In genomic region chr10:121829800-121830303, GRCm38 (mm10) we compare ENCODE assay signal across 14 mouse cellular contexts.
DNase-seq lines count a peak whose midpoint lies in the region; ATAC-seq and TF ChIP-seq lines count a peak whose summit lies in the region.
"Had no signal": no experiment of that assay in that cellular context is flagged by ENCODE, and none has a peak within 500 bp of the region (broad histone marks: within the 10 kb centered on the region; RNA-seq: fewer than 3 reads in every experiment).

No protein-coding gene starts in this region.

- peaks cover 7% of the 10 kb centered on the region; the same call in 1 of the 2 replicates for H3K36me3 ChIP-seq in heart, postnatal 0 days (replicated peaks; ENCODE audit: control insufficient read depth, insufficient read depth, low read length)
- H3K36me3 ChIP-seq in limb, embryonic 12.5 days = peaks cover 7% of the 10 kb centered on the region; the same call in 1 of the 2 replicates
- peaks cover 9% of the 10 kb centered on the region; the same call in 1 of the 2 replicates for H3K36me3 ChIP-seq in neural tube, embryonic 15.5 days
- H3K36me3 ChIP-seq: G1E had no signal

- no peak for TF ChIP-seq CTCF in heart, postnatal 0 days (IDR thresholded peaks at IDR 0.05; ENCODE audit: low read depth)

- 0 out of 2 replicates have a peak overlapping the region, but pooled peaks have one; percentile 16 for H3K4me2 ChIP-seq in heart, postnatal 0 days (ENCODE audit: low read depth, low read length)
- H3K4me2 ChIP-seq in limb, embryonic 12.5 days = no peak overlapping the region
- 0 out of 2 replicates have a peak overlapping the region, but pooled peaks have one; percentile 33 for H3K4me2 ChIP-seq in neural tube, embryonic 15.5 days
- H3K4me2 ChIP-seq: embryonic facial prominence, embryonic 13.5 days had no signal

- H3K4me1 ChIP-seq in heart, postnatal 0 days (ENCODE audit: control insufficient read depth, insufficient read depth) = no peaks in the 10 kb centered on the region
- H3K4me1 ChIP-seq in limb, embryonic 12.5 days (replicated peaks) = peaks cover 36% of the 10 kb centered on the region
- H3K4me1 ChIP-seq in neural tube, embryonic 15.5 days = peaks cover 21% of the 10 kb centered on the region

- no peak overlapping the region for H3K9ac ChIP-seq in heart, postnatal 0 days (replicated peaks; ENCODE audit: low read depth, low read length)
- H3K9ac ChIP-seq in limb, embryonic 12.5 days (replicated peaks) = no peak overlapping the region
- H3K9ac ChIP-seq in neural tube, embryonic 15.5 days (replicated peaks) = no peak overlapping the region
- H3K9ac ChIP-seq: embryonic facial prominence, embryonic 13.5 days had no signal

- WGBS in heart, postnatal 0 days = 76% methylated on average over 5 of the region's 5 CpGs
- WGBS in limb, embryonic 12.5 days = 86% methylated on average over 5 of the region's 5 CpGs
- 50% methylated on average over 5 of the region's 5 CpGs for WGBS in neural tube, embryonic 15.5 days

- no peaks in the 10 kb centered on the region for H3K27me3 ChIP-seq in heart, postnatal 0 days (ENCODE audit: control insufficient read depth, insufficient read depth, low read length)
- no peaks in the 10 kb centered on the region for H3K27me3 ChIP-seq in limb, embryonic 12.5 days
- no peaks in the 10 kb centered on the region for H3K27me3 ChIP-seq in neural tube, embryonic 15.5 days (replicated peaks)
- H3K27me3 ChIP-seq: embryonic facial prominence, embryonic 13.5 days had no signal

- no peak for DNase-seq in heart, postnatal 0 days (ENCODE audit: low spot score)
- DNase-seq in heart, postnatal 4 days = no peak
- no peak for DNase-seq in right cerebral cortex, postnatal 14 days
- no peak for DNase-seq in adrenal gland, postnatal 36 days
- DNase-seq: adrenal gland, postnatal 14 days; kidney, adult 18-20 months; layer of hippocampus, postnatal 36 days; lung, adult 18-20 months had no signal

- no peak for TF ChIP-seq EP300 in heart, postnatal 0 days (IDR thresholded peaks at IDR 0.05; ENCODE audit: low read depth)

- ATAC-seq in heart, postnatal 0 days (ENCODE audit: insufficient read depth, low read depth) = no peak
- peak; percentile 52 to 61; a peak in 2 of 4 replicates for ATAC-seq in hematopoietic stem cell, adult 5-6 weeks (replicated peaks in 1 of 2; ENCODE audit: insufficient read depth in 1 of 2, low FRiP score in 2 of 2, low TSS enrichment in 1 of 2, low read depth in 1 of 2, poor library complexity in 2 of 2, severe bottlenecking in 2 of 2)
- no peak for ATAC-seq in limb, embryonic 12.5 days (ENCODE audit: insufficient number of reproducible peaks, insufficient read depth, low FRiP score, low TSS enrichment, low read depth)
- no peak for ATAC-seq in neural tube, embryonic 15.5 days (ENCODE audit: low FRiP score)

- H3K27ac ChIP-seq in heart, postnatal 0 days (ENCODE audit: low read depth) = no peak overlapping the region
- 0 out of 2 replicates have a peak overlapping the region, but pooled peaks have one; percentile 43 for H3K27ac ChIP-seq in limb, embryonic 12.5 days
- 0 out of 2 replicates have a peak overlapping the region, but pooled peaks have one; percentile 33 for H3K27ac ChIP-seq in neural tube, embryonic 15.5 days (replicated peaks)
- H3K27ac ChIP-seq: embryonic facial prominence, embryonic 13.5 days; stomach, postnatal 0 days had no signal

- H3K4me3 ChIP-seq in heart, postnatal 0 days (ENCODE audit: low read depth, low read length) = no peak overlapping the region
- H3K4me3 ChIP-seq in limb, embryonic 12.5 days (replicated peaks) = no peak overlapping the region
- H3K4me3 ChIP-seq in neural tube, embryonic 15.5 days (replicated peaks) = no peak overlapping the region
- H3K4me3 ChIP-seq: embryonic facial prominence, embryonic 13.5 days had no signal

- H3K9me3 ChIP-seq in heart, postnatal 0 days (replicated peaks; ENCODE audit: control insufficient read depth, low read length) = no peaks in the 10 kb centered on the region
- no peaks in the 10 kb centered on the region for H3K9me3 ChIP-seq in limb, embryonic 12.5 days
- H3K9me3 ChIP-seq in neural tube, embryonic 15.5 days (replicated peaks) = no peaks in the 10 kb centered on the region
- H3K9me3 ChIP-seq: embryonic facial prominence, embryonic 13.5 days had no signal

Comparison
In these comparisons a context has a peak if more than half of its experiments do, and no peak if none do; other contexts are left out.
1. ATAC-seq: peak in hematopoietic stem cell, adult 5-6 weeks (2 of 2); none in heart, postnatal 0 days (single experiment), limb, embryonic 12.5 days (single experiment) and neural tube, embryonic 15.5 days (single experiment).